Mouse (Mus musculus) sigmoid colon, adult 10 weeks (tissue): ENCODE measurements around the gene Apoe. TPM values are rescaled to one million over a fixed set of nuclear protein-coding genes. Genes with fewer than 3 reads are reported as not detected.

ENCODE experiments used
- polyA plus RNA-seq: library from polyadenylated mRNA; stranded (reverse); fragments of 350-450 nt; fragmentation: Illumina TruSeq; extraction: RNeasy Lipid Tissue Mini Kit (QIAGEN cat#74804); gene quantifications from one replicate; pipeline ENCODE4 v1.2.3, GENCODE M21; 2014; ENCODE audit warnings: low read depth, low replicate concordance

Apoe gene
- 3.8 TPM for polyA plus RNA-seq

DNA sequence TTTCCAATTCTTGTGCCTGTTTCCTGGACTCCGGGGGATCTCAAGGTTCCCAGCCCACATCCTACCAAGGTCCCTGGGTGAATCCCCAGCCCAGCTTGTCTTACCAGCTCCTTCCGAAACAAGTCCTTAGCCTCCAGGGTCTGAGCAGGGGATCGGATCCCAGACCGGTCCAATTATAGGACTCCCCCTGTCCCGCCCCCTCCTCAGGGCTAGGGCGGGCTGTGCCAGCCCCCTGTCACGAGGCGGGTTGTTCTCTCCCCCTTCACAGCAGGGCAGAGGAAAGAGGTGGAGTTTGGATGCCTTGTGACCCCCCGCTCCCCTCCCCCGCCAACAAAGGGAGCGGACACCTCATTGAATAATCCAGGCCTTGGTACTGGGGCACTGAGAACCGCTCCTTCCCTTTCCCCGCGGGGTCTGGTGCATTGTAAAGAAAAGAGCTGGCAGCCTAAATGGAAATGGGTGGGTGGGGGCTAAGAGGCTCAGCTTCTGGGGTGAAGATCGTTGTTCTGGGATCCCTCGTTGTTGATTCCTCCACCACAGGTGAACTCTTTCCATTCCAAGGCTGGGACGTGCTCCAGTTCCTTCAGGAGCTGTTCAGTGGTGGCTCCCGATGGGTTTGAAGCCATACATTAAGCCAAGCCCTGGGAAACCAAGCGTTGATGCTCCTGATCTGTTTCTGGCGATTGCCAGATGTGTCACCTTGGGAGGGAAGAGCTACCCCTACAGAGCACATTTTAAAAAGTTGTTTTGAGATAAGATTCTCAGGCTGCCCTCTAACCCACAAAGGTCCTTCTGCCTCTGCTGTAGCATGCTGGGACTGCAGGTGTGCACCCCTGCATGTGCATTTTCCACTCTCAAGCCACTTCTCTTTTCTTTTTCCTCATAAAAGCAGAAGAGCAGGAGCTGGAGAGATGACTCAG, at the start of gene Apoe:
Gene Apoe, minus strand, starts transcription at position 282 of the 920 bp plus-strand sequence.

DNA sequence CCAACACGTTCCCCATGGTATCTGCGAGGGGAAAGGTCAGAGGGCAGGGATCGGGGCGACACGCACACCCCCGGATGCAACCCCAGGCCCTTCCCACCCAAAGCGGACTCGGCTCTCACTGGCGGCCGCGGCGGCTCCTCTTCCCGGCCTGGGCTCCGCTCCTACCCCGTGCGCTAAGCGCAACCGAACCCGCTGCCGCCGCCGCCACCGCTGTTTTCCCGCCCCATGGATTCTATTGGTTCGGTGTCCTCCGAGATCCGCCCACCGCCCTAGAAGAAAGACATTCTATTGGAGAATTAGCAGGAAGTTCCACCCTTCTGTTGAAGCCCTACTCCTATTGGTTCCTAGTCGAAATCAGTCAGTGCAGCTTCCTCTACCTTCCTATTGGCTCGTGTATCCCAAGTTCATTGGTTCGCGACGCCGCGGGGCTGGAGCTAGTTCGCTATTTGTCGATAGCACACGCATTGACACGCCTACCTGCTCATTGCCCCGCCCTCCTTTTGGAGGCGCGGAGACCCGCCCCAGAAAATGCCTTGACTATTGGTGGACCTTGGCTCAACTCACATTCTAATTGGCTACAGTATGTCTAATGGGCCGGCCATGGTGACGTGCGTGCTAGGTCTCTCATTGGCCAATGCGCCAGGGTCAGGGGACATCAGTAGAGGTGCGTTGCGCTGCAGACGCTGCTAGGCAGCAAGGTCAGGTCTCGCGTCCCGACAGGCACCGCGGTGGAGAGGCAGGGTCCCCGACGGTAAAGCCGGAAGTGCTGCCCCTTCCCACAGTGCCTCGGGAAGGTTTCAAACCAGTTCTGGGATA, 16.5 kb upstream of the Apoe start, which contains the start of gene Tomm40:
Gene Tomm40, minus strand, starts transcription at position 200 of the 816 bp plus-strand sequence.

DNA sequence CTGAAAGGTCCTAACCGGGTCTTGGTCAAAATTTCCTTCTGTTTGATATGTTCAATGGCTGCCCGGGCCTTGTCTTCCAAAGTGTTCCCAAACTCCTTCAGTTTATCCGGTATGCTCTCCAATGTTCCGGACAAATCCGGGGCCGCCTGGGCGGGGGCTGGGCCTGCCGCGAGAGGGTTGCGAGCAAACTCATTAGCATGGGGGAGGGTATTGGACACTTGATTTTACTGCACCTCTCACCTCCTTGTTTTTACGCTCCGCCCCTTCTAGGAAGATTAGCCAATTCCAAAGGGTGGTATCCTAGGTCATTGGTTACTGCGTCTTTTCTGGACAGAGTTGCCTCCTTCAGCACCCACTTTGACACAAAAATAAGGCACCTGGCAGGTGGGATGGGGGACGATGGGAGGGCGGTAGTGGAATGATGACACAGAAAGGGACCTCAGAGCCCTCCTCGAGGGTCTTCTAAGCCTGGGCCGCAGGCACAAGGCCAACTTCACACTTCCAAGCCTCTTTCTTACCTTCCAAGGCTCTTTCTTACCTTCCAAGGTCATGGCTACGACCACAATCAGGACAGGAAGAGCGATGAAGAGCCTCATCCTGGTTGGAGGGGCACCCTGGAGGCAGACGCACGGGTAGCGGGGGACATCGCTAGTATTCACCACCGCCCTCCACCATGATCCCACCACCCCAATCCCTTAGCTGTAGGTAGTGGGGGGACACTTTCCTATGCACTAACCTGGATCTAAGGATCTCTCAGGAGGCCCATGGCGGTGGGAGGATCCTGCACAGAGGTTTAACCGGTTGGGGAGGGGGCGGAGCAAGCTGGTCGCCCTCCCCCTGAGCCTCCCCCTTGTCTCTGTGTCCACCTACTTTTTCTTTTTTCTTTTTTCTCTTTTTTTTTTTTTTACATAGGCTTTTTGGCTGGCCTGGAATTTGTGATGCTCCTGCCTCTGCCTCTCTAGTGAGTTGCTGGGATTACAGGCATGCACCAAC, 6.8 kb downstream of the Apoe start, which contains the start of gene Apoc1:
Gene Apoc1, minus strand, starts transcription at position 788 of the 993 bp plus-strand sequence.

GRCm38 (mm10) chr7:19681202-19681694, 17.7 kb downstream of the Apoe start, which contains the start of the genes Gm44805 and Apoc4:
Gm44805 (minus strand) TSS chr7:19681423.
Apoc4 (minus strand) TSS chr7:19681479.

GRCm38 (mm10) chr7:19677872-19678271, 21.1 kb downstream of the Apoe start, which contains the start of gene Apoc2:
Apoc2 (minus strand) TSS chr7:19677941.

GRCm38 (mm10) chr7:19664955-19665841, 33.8 kb downstream of the Apoe start, which contains the start of gene Clptm1:
Clptm1 (minus strand) TSS chr7:19665033.

Other genes starting within 250 kb of the Apoe start
- gene Mark4, start 240.4 kb downstream of the Apoe start, polyA plus RNA-seq = 1.7 TPM
- not detected for gene Exoc3l2, start 235.9 kb downstream of the Apoe start, polyA plus RNA-seq
- gene Bloc1s3, start 190.8 kb downstream of the Apoe start, polyA plus RNA-seq = 4.9 TPM
- not detected for gene Trappc6a, start 190.8 kb downstream of the Apoe start, polyA plus RNA-seq
- gene Nkpd1, start 181.3 kb downstream of the Apoe start, polyA plus RNA-seq = not detected
- 0.66 TPM for gene Ppp1r37, start 136.1 kb downstream of the Apoe start, polyA plus RNA-seq
- gene Zfp296, start 121.9 kb downstream of the Apoe start, polyA plus RNA-seq = not detected
- gene Gemin7, start 121.6 kb downstream of the Apoe start, polyA plus RNA-seq = 12.7 TPM
- 7.1 TPM for gene Clasrp, start 94.7 kb downstream of the Apoe start, polyA plus RNA-seq
- 5.0 TPM for gene Relb, start 69.8 kb downstream of the Apoe start, polyA plus RNA-seq
- gene Clptm1, start 34.2 kb downstream of the Apoe start, polyA plus RNA-seq = 24.0 TPM
- gene Apoc2, start 21.2 kb downstream of the Apoe start, polyA plus RNA-seq = not detected
- 0.98 TPM for gene Gm44805, start 17.8 kb downstream of the Apoe start, polyA plus RNA-seq
- gene Apoc4, start 17.7 kb downstream of the Apoe start, polyA plus RNA-seq = not detected
- gene Apoc1, start 6.5 kb downstream of the Apoe start, polyA plus RNA-seq = not detected
- gene Tomm40, start 16.2 kb upstream of the Apoe start, polyA plus RNA-seq = 0.82 TPM
- 5.2 TPM for gene Nectin2, start 51.3 kb upstream of the Apoe start, polyA plus RNA-seq
- not detected for gene Bcam, start 71.8 kb upstream of the Apoe start, polyA plus RNA-seq
- gene Cblc, start 97.6 kb upstream of the Apoe start, polyA plus RNA-seq = 5.7 TPM
- 1.9 TPM for gene Bcl3, start 123.6 kb upstream of the Apoe start, polyA plus RNA-seq
- gene Gm19345, start 152.8 kb upstream of the Apoe start, polyA plus RNA-seq = not detected
- not detected for gene Ceacam16, start 162.1 kb upstream of the Apoe start, polyA plus RNA-seq
- not detected for gene Ceacam19, start 188.8 kb upstream of the Apoe start, polyA plus RNA-seq
- 27.6 TPM for gene Pvr, start 222.0 kb upstream of the Apoe start, polyA plus RNA-seq